Mouse (Mus musculus) stomach, embryonic 15.5 days (tissue): ENCODE measurements around the gene BC030867. TPM values are rescaled to one million over a fixed set of nuclear protein-coding genes. Genes with fewer than 3 reads are reported as not detected.
A peak's percentile ranks its signal among the peaks of the same experiment; 100 is the strongest.

ENCODE experiments used
- ATAC-seq: fragments of 200-750 bp; cut with Nextera tagmentation; 2 replicates; pipeline ENCODE4 v1.8.0; 2017; ENCODE audit warnings: low read depth, moderate number of reproducible peaks, moderate TSS enrichment; ENCODE audit not compliant: insufficient read depth, low FRiP score
- H3K27ac ChIP-seq: fragments of 300-500 bp; sonication (generic); 2 replicates; pipeline ENCODE4 v1.5.1; 2015; ENCODE audit warnings: mild to moderate bottlenecking, inconsistent platforms
- H3K27me3 ChIP-seq: fragments of 300-500 bp; sonication (generic); replicated peaks from 2 replicates; pipeline ENCODE4 v1.6.1; 2015; ENCODE audit warnings: inconsistent platforms
- H3K36me3 ChIP-seq: fragments of 300-500 bp; sonication (generic); 2 replicates; pipeline ENCODE4 v1.6.1; 2015; ENCODE audit warnings: inconsistent platforms
- H3K4me1 ChIP-seq: fragments of 300-500 bp; sonication (generic); 2 replicates; pipeline ENCODE4 v1.6.1; 2015; ENCODE audit warnings: inconsistent platforms
- H3K4me2 ChIP-seq: fragments of 300-500 bp; sonication (generic); 2 replicates; pipeline ENCODE4 v1.6.1; 2015; ENCODE audit warnings: mild to moderate bottlenecking, inconsistent platforms
- H3K4me3 ChIP-seq: fragments of 300-500 bp; sonication (generic); replicated peaks from 2 replicates; pipeline ENCODE4 v1.5.1; 2015; ENCODE audit warnings: inconsistent platforms
- H3K9ac ChIP-seq: fragments of 300-500 bp; sonication (generic); 2 replicates; pipeline ENCODE4 v1.6.1; 2015; ENCODE audit warnings: inconsistent platforms
- H3K9me3 ChIP-seq: fragments of 300-500 bp; sonication (generic); 2 replicates; pipeline ENCODE4 v1.6.1; 2016; ENCODE audit warnings: inconsistent platforms
- WGBS: fragments of 180-500 bp; shearing (Covaris S2); methylation state at CpG from one replicate; pipeline ENCODE4 v1.1.7; 2015; 5-methylcytosine and 5-hydroxymethylcytosine counted together
- polyA plus RNA-seq: library from polyadenylated mRNA; unstranded; fragments of >200 nt; fragmentation: Nextera tagmentation; extraction: Ambion mirVana; gene quantifications from 2 replicates; pipeline ENCODE4 v1.2.1, GENCODE M21; 2015

BC030867 gene
- polyA plus RNA-seq = 11.4 and 11.7 TPM in 2 replicates

DNA sequence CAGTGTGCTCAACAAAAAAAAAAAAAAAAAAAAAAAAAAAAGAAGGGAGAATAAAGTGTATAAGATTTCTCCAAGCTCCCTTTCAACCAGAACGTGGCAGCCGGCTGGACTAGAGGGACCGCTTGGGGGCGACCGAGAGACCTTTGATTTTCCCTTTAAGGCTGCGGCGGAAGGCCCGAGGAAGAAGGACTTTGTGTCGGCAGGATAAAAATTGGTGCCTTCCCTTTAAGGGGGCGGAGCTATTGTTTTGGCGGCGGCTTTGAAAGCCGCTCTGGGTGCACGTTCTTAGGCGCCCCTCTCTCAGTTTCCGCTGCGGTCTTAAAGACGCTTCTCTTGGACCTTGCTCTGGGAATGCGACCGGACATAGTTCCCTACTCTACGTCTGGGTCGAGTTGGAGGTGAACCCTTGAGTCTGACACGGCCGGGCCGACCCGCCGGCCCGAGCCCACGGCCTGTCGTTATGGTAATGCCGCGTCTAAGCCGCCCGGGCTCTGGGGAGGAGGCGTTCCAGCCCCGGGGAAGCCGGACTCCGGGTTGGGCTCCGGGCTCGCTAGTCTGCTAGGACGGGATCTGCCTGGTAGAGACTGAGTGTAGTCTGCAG, at the start of gene BC030867:
Gene BC030867, plus strand, starts transcription at position 253 of the 601 bp plus-strand sequence.
- Histone ChIP-seq H3K27me3 (no peaks in the 10 kb centered on the region), H3K4me3 (peak within 1 kb of the TSS; percentile 77), H3K4me1 (peaks cover 29% of the 10 kb centered on the region), H3K9ac (peak within 1 kb of the TSS; percentile 44), H3K9me3 (no peaks in the 10 kb centered on the region), H3K36me3 (no peaks in the 10 kb centered on the region), H3K4me2 (peak within 1 kb of the TSS; percentile 95), H3K27ac (peak within 1 kb of the TSS; percentile 68)
- peak; percentile 57 for ATAC-seq
- 0% methylated on average over 41 of the region's 41 CpGs for WGBS

DNA sequence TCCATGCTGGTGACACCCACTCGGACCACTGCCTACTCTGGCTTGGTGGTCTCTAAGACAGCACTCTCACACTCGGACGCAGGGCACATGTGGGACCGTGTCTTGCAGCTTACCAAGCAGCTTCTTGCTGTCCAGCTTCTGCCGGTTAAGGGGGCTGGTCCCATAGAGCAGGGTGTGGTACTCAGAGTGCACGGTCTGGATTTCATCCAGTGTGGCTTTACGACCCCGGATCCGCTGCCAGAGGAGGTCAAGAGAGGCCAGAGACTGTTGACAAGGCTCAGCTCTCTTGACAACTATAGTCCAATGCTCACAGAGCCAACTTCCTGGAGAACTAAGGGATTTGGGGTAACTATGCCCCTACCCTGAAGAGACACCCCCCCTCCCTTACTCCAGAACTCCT, 48.8 kb upstream of the BC030867 start:
- peaks cover 70% of the 10 kb centered on the region for H3K36me3 ChIP-seq
- H3K4me2 ChIP-seq = no peak overlapping the region
- ATAC-seq = no peak
- H3K9me3 ChIP-seq = no peaks in the 10 kb centered on the region
- no peak overlapping the region for H3K27ac ChIP-seq
- 56% methylated on average over 9 of the region's 9 CpGs for WGBS
- no peaks in the 10 kb centered on the region for H3K27me3 ChIP-seq
- H3K4me1 ChIP-seq = no peaks in the 10 kb centered on the region
- no peak overlapping the region for H3K9ac ChIP-seq
- no peak overlapping the region for H3K4me3 ChIP-seq

DNA sequence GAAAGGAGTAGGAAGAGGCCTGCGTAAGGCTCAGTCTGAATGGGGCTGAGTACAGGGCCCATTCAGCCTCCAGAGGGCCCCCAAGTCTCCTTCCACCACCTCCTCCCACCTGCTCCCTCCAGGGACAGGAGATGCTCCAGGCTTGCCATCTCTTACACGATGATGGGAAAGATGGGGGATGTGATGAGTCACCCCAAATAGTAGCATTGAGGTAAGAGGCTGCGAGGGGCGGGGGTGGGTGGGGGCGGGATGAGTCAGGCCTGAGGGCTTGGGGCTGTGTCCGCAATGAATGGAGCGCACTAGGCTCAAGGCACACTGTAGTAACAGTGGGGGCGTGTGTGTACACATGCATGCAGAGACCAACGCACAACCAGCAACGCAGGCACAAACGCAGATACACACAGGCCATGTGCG, 47.3 kb upstream of the BC030867 start:
- Histone ChIP-seq H3K36me3 (peaks cover 59% of the 10 kb centered on the region), H3K4me3 (no peak overlapping the region), H3K27me3 (no peaks in the 10 kb centered on the region), H3K4me2 (no peak overlapping the region), H3K9ac (no peak overlapping the region), H3K4me1 (no peaks in the 10 kb centered on the region), H3K9me3 (no peaks in the 10 kb centered on the region), H3K27ac (no peak overlapping the region)
- WGBS = 70% methylated on average over 12 of the region's 12 CpGs
- 0 out of 2 replicates have a peak, but pooled peaks have one; percentile 28 for ATAC-seq

DNA sequence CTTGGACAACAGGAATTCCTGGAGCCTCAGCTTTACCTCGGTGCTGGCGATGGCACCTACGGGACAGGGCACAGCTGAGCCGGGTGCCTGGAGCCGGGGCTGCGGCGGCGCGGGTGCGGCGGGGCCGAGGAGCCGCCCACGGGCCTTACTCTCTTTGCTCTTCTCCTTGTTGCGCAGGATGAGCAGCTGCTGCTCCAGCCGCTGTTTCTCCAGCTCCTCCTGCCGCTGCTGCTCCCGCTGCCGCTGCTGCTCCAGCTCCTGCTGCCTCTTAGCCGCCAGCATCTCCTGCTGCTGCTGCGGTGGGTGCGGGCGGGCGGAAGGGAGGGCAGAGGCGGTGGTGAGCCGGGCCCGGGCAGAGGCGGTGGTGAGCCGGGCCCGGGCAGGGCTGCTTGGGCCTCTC, 42.2 kb upstream of the BC030867 start:
- Histone ChIP-seq H3K27ac (no peak overlapping the region), H3K4me2 (no peak overlapping the region), H3K27me3 (no peaks in the 10 kb centered on the region), H3K4me3 (no peak overlapping the region), H3K36me3 (peaks cover 22% of the 10 kb centered on the region), H3K9me3 (no peaks in the 10 kb centered on the region), H3K4me1 (peaks cover 24% of the 10 kb centered on the region), H3K9ac (no peak overlapping the region)
- ATAC-seq = no peak
- whole genome bisulfite sequencing = 84% methylated on average over 30 of the region's 30 CpGs

DNA sequence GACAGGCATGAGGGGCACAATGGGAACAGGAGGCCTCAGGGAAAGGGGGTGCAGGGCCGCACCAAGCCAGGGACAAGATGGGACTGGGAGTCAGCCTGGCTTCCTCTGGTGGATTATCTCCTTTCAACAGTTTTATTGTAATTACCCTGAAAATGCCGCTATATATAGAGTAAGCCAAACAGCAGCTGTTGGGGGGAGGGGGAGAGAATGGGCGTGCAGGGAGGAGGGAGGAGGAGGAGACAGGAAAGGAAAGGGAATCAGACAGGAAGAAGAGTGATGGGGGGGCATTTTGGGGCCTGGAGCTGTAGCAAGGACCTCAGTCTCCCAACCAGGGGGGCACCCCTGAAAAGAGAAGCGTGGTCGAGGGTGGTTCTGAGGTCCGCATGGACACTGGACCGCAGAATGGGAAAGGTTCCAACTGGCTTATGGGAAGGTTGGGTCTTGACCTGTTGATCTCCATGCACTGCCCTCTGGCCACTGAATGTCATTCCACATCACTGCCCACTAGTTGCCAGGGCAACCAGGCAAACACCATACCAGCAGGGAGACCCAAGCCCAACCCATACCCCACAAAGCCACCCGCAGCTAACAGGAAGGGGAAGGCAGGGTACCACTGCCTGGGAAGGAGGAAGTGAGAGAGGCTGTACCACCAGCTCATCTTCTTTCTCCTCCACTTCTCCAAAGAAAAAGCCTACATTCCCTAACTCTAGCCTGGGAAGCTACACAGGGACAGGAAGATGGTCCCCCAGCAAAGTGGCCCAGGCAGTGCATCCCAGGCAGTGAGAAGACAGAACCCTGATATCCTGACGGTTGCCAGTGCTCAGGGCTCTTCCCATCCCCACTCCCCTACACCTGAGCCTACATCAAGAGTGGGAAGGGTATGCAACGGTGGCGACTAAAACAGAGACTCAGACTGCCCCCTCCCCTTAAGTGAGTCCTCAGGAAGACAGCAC, 40.6 kb upstream of the BC030867 start:
- peak overlapping the region; percentile 2; the same call in 1 of the 2 replicates for H3K4me2 ChIP-seq
- H3K36me3 ChIP-seq = peaks cover 14% of the 10 kb centered on the region; the same call in 1 of the 2 replicates
- H3K9ac ChIP-seq = no peak overlapping the region
- H3K4me1 ChIP-seq = peaks cover 29% of the 10 kb centered on the region
- no peaks in the 10 kb centered on the region for H3K27me3 ChIP-seq
- H3K9me3 ChIP-seq = no peaks in the 10 kb centered on the region
- ATAC-seq = 0 out of 2 replicates have a peak, but pooled peaks have one; percentile 4
- H3K27ac ChIP-seq = peak overlapping the region; percentile 63
- 45% methylated on average over 11 of the region's 11 CpGs for WGBS
- no peak overlapping the region for H3K4me3 ChIP-seq

DNA sequence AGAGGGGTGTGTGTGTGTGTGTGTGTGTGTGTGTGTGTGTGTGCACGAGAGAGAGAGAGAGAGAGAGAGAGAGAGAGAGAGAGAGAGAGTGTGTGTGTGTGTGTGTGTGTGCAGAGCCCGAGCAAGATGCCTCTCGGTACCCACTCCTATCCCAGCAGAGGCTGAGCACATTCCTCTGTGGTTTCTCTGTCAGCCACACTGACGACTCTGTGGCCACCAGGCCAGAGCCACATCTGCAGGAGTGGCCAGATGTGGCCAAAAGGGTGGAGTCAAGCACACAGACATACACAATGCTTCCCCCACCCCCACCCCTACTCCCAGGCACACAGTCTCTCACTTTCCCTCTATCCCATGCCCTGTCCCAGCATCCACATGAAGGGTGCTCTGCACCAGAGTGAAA, 39.8 kb upstream of the BC030867 start:
- H3K9me3 ChIP-seq = no peaks in the 10 kb centered on the region
- no peak for ATAC-seq
- H3K4me2 ChIP-seq = no peak overlapping the region
- no peak overlapping the region for H3K27ac ChIP-seq
- 0 out of 2 replicates have a peak, but pooled peaks cover 8% of the 10 kb centered on the region for H3K36me3 ChIP-seq
- WGBS = 33% methylated on average over 3 of the region's 4 CpGs
- H3K9ac ChIP-seq = no peak overlapping the region
- no peak overlapping the region for H3K4me3 ChIP-seq
- H3K27me3 ChIP-seq = no peaks in the 10 kb centered on the region
- H3K4me1 ChIP-seq = peaks cover 36% of the 10 kb centered on the region

DNA sequence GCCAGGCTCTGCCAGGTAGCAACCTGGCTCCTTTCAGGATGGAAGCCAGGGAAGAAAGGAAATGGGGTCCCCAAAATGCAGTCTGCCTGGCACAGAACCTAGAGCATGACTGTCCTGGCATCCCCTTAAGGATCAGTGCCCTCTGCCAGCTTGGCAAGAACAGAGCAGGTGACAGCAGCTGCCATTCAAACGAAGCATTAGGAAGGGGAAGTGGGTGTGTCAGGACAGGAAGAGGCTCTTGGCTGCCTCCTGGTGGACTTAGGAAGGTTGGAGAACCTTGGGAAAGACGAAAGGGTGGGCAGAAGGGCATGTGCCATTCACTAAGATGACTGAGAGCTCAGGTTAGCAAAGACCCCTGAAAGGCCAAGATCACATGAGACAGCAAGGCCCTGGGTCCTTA, 38.9 kb upstream of the BC030867 start:
- no peak overlapping the region for H3K4me3 ChIP-seq
- no peak for ATAC-seq
- 0 out of 2 replicates have a peak, but pooled peaks cover 2% of the 10 kb centered on the region for H3K36me3 ChIP-seq
- peaks cover 45% of the 10 kb centered on the region for H3K4me1 ChIP-seq
- no peak overlapping the region for H3K4me2 ChIP-seq
- 32% methylated on average over 2 of the region's 2 CpGs for whole genome bisulfite sequencing
- H3K9ac ChIP-seq = no peak overlapping the region
- H3K27ac ChIP-seq = no peak overlapping the region
- H3K9me3 ChIP-seq = no peaks in the 10 kb centered on the region
- no peaks in the 10 kb centered on the region for H3K27me3 ChIP-seq

DNA sequence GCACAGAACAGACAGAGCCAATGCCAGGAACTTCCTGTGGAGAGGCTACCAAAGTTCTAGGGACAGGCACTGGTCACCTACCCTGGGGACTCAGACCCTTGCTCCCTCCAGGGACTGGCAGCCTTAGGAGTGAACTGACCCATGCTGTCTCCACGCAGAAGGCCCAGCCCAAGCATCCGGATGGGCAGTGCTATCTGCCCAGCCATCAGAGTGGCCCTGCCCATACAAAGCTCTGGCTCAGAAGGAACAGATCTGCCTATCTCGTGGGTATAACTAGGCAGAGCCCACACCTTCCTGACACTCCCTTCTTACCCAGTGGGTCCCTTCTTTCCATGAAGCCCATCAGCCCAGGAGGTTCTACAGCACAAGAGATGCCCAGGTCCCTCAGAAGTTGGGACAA, 38.5 kb upstream of the BC030867 start:
- Histone ChIP-seq H3K27me3 (no peaks in the 10 kb centered on the region), H3K4me2 (no peak overlapping the region), H3K4me3 (no peak overlapping the region), H3K27ac (no peak overlapping the region), H3K36me3 (0 out of 2 replicates have a peak, but pooled peaks cover 2% of the 10 kb centered on the region), H3K4me1 (peaks cover 49% of the 10 kb centered on the region), H3K9me3 (no peaks in the 10 kb centered on the region), H3K9ac (no peak overlapping the region)
- WGBS = 69% methylated on average over 3 of the region's 3 CpGs
- no peak for ATAC-seq

DNA sequence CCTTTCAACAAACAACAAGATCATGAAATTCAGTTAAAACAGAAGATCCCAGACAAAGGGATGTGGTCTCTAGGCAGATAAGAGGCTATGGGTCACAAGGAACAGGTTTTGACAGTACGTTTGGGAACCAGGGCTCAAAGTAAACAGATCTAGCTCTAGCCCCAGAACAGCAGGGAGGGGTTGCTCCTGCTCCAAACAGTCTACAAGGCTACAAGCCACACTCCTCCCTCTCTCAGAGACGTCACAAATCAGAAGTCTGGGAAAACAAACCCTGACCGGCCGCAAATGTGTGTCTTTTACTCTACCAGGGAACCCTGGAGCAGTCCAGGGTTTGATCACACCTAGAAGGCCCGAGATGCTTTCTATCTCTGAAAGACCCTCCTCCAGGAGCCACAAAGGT, 37.7 kb upstream of the BC030867 start:
- 28% methylated on average over 5 of the region's 5 CpGs for WGBS
- H3K4me1 ChIP-seq = peaks cover 57% of the 10 kb centered on the region
- no peak overlapping the region for H3K4me2 ChIP-seq
- H3K36me3 ChIP-seq = 0 out of 2 replicates have a peak, but pooled peaks cover 2% of the 10 kb centered on the region
- no peak for ATAC-seq
- H3K4me3 ChIP-seq = no peak overlapping the region
- H3K9me3 ChIP-seq = no peaks in the 10 kb centered on the region
- no peaks in the 10 kb centered on the region for H3K27me3 ChIP-seq
- H3K27ac ChIP-seq = no peak overlapping the region
- no peak overlapping the region for H3K9ac ChIP-seq

DNA sequence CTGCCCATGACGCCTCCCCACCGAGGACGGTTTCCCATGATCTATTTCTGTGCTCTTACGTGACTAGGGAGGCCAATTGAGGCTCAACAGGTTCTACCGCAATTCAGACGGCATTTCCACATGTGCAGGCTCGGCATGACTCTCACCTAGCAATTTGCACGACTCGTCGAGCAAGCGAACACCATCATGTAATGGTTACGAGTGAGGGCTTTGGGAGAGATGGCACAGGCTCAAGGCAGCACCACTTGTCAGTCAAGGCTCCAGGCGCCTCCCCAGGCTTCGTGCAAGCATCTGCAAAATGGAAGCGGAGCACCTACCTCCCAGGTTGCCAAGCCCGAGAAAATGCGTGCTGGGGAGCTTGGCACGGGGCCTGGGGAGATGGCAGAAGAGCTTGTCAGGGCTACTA, 36.7 kb upstream of the BC030867 start:
- Histone ChIP-seq H3K27ac (no peak overlapping the region; the same call in 1 of the 2 replicates), H3K4me2 (no peak overlapping the region), H3K27me3 (no peaks in the 10 kb centered on the region), H3K9ac (no peak overlapping the region), H3K4me1 (peaks cover 65% of the 10 kb centered on the region), H3K4me3 (no peak overlapping the region), H3K9me3 (no peaks in the 10 kb centered on the region), H3K36me3 (no peaks in the 10 kb centered on the region)
- ATAC-seq = no peak
- 45% methylated on average over 18 of the region's 18 CpGs for WGBS

DNA sequence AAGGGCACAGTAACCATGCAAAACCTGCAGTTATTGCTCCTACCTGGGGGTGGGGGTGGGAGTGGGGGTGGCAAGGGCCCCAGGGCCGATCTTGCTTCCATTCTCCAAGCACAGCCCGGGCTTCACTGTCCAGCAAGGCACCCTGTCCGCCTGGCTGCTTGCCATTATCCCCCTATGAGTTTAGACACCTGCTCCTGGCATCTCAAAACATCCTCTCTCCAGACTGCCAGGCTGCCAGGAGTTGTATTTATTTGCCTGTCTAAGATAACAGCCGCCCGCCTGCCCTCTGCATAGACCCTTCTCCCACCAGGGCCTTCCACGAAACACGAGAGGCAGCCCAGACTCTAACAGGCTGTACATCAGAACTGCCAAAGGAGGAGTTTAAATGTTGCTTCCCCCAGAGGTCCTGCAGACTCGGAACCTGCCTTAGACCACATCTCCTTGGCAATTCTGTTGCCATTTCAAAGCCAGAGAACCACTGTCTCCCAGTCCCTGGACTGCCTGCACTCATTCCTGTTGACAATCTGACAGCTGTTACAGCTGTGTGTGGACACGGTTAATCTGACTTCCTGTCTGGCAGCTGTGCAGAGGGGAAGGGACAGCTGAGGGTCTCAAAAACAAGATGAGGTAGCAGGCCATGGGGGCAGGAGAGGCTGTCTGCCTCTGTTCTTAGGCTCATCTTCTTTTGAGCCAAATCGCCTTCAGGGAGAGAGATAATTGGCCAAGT, 34.1 kb upstream of the BC030867 start:
- peak overlapping the region; percentile 26; the same call in 1 of the 2 replicates for H3K27ac ChIP-seq
- no peak overlapping the region for H3K4me3 ChIP-seq
- H3K27me3 ChIP-seq = no peaks in the 10 kb centered on the region
- no peaks in the 10 kb centered on the region for H3K9me3 ChIP-seq
- WGBS = 39% methylated on average over 10 of the region's 10 CpGs
- ATAC-seq = no peak
- no peak overlapping the region for H3K9ac ChIP-seq
- no peaks in the 10 kb centered on the region for H3K36me3 ChIP-seq
- peaks cover 73% of the 10 kb centered on the region for H3K4me1 ChIP-seq
- H3K4me2 ChIP-seq = peak overlapping the region; percentile 20
